Mouse (Mus musculus): ENCODE results near the gene Col27a1. TPM values are rescaled to one million over a fixed set of nuclear protein-coding genes. Genes with fewer than 3 reads are reported as not detected.

The Col27a1 gene
- polyA plus RNA-seq, 1 experiment from 2014 or later: 2.1 TPM

DNA sequence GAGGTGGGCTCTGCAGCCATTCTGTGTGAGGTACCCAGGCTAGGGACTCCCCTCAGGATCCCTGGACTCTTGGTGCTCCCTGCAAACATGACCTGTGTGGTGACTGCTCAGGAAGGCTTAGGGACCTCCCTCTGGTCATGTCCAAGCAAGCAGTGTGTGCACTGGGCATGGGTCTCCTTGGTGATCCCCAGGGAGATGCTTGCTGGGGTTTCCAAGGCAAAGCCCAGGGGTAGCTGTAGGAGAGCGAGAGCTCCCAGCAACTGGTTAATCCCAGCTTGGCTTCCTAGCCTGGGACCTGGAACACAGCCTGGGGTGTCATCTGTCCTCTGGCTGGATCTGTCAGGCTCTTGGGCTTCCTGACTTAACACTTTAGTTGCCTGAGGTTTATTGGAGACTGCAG lies 161.6 kb downstream of the Col27a1 start:
- no peak for ATAC-seq (ENCODE audit: low read depth)
- 83% methylated on average over 1 of the region's 1 CpGs for WGBS (ENCODE audit: insufficient replicate concordance)

DNA sequence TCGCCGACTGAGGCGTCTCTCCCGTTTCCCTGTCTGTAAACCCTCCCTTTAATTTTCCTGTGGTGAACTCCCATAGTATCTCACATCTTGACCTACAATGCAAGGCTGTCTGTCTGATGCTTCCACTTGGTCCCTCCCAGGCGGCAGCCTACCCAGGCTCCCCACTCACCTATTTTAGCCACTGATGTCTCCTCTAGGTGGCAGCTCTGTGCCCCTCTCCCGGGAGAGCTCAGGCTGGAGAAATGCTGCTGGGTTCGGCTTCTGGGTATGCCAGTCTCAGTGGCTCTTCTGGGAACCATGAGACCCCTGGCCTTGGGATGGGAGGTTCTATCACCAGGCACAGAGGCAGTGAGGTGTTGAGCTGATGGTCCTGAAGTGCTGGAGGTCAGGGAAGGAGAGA lies 163.7 kb downstream of the Col27a1 start:
- 63% methylated on average over 7 of the region's 7 CpGs for WGBS (ENCODE audit: insufficient replicate concordance)
- Histone ChIP-seq H3K36me3 (ENCODE audit: control insufficient read depth, insufficient read depth) (peaks cover 13% of the 10 kb centered on the region; the same call in 1 of the 2 replicates), H3K9me3 (replicated peaks; ENCODE audit: control insufficient read depth, low read length) (no peaks in the 10 kb centered on the region), H3K4me3 (ENCODE audit: low read depth, low read length) (no peak overlapping the region), H3K27ac (ENCODE audit: low read length) (no peak overlapping the region), H3K4me2 (ENCODE audit: low read depth, low read length) (no peak overlapping the region), H3K4me1 (ENCODE audit: control insufficient read depth, low read depth, low read length) (peaks cover 44% of the 10 kb centered on the region), H3K9ac (ENCODE audit: low read depth, low read length) (no peak overlapping the region), H3K27me3 (ENCODE audit: control insufficient read depth, insufficient read depth, low read depth, low read length) (no peaks in the 10 kb centered on the region)
- no peak for ATAC-seq (ENCODE audit: low read depth)

More for the DNA sequence above, 161.6 kb downstream of the Col27a1 start:
- Histone ChIP-seq H3K27me3 (ENCODE audit: control insufficient read depth, insufficient read depth, low read depth, low read length) (no peaks in the 10 kb centered on the region), H3K36me3 (ENCODE audit: control insufficient read depth, insufficient read depth) (peaks cover 9% of the 10 kb centered on the region; the same call in 1 of the 2 replicates), H3K9me3 (replicated peaks; ENCODE audit: control insufficient read depth, low read length) (no peaks in the 10 kb centered on the region), H3K4me2 (ENCODE audit: low read depth, low read length) (no peak overlapping the region), H3K9ac (ENCODE audit: low read depth, low read length) (peak overlapping the region; percentile 58), H3K4me3 (ENCODE audit: low read depth, low read length) (no peak overlapping the region), H3K4me1 (ENCODE audit: control insufficient read depth, low read depth, low read length) (peaks cover 43% of the 10 kb centered on the region), H3K27ac (ENCODE audit: low read length) (peak overlapping the region; percentile 97)

DNA sequence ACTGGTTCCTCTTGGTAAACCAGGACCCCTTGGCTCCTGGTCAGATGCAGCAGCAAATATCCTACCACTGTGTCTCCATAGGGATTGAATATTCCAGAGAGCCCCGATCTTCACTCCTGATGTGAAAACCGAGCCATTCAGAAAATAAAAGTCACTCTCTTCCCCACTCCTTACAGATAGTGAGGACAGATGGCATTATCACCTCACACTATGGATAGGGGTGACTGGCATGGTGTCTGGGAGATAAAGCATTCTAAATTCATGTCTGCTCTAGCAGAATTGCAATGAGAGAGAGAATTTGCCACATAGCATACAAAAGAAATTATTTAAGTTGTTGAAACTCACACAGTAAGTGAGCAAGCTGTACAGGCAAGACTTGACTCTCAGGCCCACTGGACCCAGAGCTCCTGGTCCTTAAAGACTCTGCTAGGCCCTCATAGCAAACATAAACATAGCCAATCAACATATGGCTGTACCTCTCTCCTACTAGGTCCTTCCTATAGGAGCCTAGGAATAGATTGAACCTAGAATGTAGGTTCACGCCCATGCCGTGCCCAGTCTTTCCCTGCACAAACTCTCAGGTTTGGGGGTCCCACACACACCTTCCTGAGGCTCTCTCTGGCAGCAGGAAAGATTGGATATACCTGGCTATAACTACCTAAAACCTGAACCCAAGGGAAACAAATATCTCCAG lies 169.0 kb downstream of the Col27a1 start:
- H3K4me1 ChIP-seq (ENCODE audit: control insufficient read depth, low read depth, low read length): peaks cover 35% of the 10 kb centered on the region
- H3K36me3 ChIP-seq (ENCODE audit: control insufficient read depth, insufficient read depth): peaks cover 13% of the 10 kb centered on the region; the same call in 1 of the 2 replicates
- H3K27ac ChIP-seq (ENCODE audit: low read length): peak overlapping the region; percentile 85
- 28% methylated on average over 4 of the region's 4 CpGs for WGBS (ENCODE audit: insufficient replicate concordance)
- ATAC-seq (ENCODE audit: low read depth): peak; percentile 82
- H3K4me3 ChIP-seq (ENCODE audit: low read depth, low read length): peak overlapping the region; percentile 8; the same call in 1 of the 2 replicates
- H3K4me2 ChIP-seq (ENCODE audit: low read depth, low read length): peak overlapping the region; percentile 48
- peak overlapping the region; percentile 52 for H3K9ac ChIP-seq (ENCODE audit: low read depth, low read length)
- no peaks in the 10 kb centered on the region for H3K27me3 ChIP-seq (ENCODE audit: control insufficient read depth, insufficient read depth, low read depth, low read length)
- H3K9me3 ChIP-seq (replicated peaks; ENCODE audit: control insufficient read depth, low read length): no peaks in the 10 kb centered on the region

DNA sequence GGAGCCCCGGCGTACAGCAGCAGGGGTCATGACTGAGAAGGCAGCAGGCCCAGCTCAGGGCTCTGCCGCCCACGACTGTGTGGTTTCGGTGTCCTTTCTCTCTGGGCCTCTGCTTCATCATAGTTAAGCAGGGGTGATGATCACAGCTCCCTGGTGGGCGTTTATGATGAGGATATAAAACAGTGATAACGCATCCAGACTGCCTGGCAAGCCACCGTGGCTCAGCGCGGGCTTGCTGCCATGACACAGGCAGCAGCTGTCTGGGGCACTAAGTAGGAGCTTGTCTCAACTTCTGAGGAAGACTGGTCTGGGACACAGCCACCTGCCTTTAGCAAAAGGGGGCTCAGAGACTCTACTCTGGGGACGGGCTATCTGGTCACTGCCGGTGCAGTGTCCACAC lies 169.7 kb downstream of the Col27a1 start:
- Histone ChIP-seq H3K36me3 (ENCODE audit: control insufficient read depth, insufficient read depth) (peaks cover 13% of the 10 kb centered on the region; the same call in 1 of the 2 replicates), H3K4me3 (ENCODE audit: low read depth, low read length) (no peak overlapping the region), H3K4me2 (ENCODE audit: low read depth, low read length) (no peak overlapping the region), H3K9ac (ENCODE audit: low read depth, low read length) (peak overlapping the region; percentile 33; the same call in 1 of the 2 replicates), H3K27me3 (ENCODE audit: control insufficient read depth, insufficient read depth, low read depth, low read length) (no peaks in the 10 kb centered on the region), H3K4me1 (ENCODE audit: control insufficient read depth, low read depth, low read length) (peaks cover 35% of the 10 kb centered on the region), H3K9me3 (replicated peaks; ENCODE audit: control insufficient read depth, low read length) (no peaks in the 10 kb centered on the region), H3K27ac (ENCODE audit: low read length) (peak overlapping the region; percentile 85)
- ATAC-seq (ENCODE audit: low read depth): peak; percentile 38
- 54% methylated on average over 12 of the region's 12 CpGs for WGBS (ENCODE audit: insufficient replicate concordance)

DNA sequence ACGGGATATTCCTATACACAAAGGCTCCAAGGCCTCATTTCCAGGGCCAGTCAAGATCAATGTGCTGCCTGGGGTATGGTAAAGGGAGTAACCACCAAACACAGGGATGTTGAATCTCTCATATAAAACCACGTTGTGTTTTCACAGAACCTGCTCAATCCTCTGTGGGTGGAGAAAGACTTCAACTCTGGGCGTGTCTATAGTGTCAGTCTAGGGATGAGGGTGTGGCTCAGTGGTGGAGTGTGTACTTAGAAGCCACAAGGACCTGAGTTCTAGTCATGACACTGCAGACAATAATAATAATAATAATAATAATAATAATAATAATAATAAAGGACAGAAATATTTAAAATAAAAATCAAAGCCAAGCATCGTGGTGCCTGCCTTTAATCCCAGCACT lies 170.5 kb downstream of the Col27a1 start:
- Histone ChIP-seq H3K27ac (ENCODE audit: low read length) (peak overlapping the region; percentile 85), H3K4me2 (ENCODE audit: low read depth, low read length) (no peak overlapping the region), H3K36me3 (ENCODE audit: control insufficient read depth, insufficient read depth) (peaks cover 8% of the 10 kb centered on the region; the same call in 1 of the 2 replicates), H3K4me3 (ENCODE audit: low read depth, low read length) (no peak overlapping the region), H3K9ac (ENCODE audit: low read depth, low read length) (peak overlapping the region; percentile 33; the same call in 1 of the 2 replicates), H3K9me3 (replicated peaks; ENCODE audit: control insufficient read depth, low read length) (no peaks in the 10 kb centered on the region), H3K4me1 (ENCODE audit: control insufficient read depth, low read depth, low read length) (peaks cover 41% of the 10 kb centered on the region), H3K27me3 (ENCODE audit: control insufficient read depth, insufficient read depth, low read depth, low read length) (no peaks in the 10 kb centered on the region)
- 70% methylated on average over 4 of the region's 4 CpGs for WGBS (ENCODE audit: insufficient replicate concordance)
- peak; percentile 47; the same call in 1 of the 2 replicates for ATAC-seq (ENCODE audit: low read depth)

MicroRNAs encoded within 50 kb of the gene (microRNA counts, 519-probe panel; counts per million panel counts)
- 2,301 counts per million, percentile 47 among the panel's probes with 10 or more counts for microRNA mmu-miR-455

Small RNA genes lying within 50 kb of the gene (microRNA-seq; reads per million reads assigned to microRNA genes)
- 1,085 reads per million, percentile 77 among the genes with 10 or more reads in this experiment for gene Mir455

Other genes with a start within 250 kb of the Col27a1 start
- 5.8 and 9.2 TPM in 2 replicates for gene Zfp618, start 248.4 kb upstream of the Col27a1 start, polyA plus RNA-seq (2015; fragmentation: Nextera tagmentation; extraction: Ambion mirVana)
- gene Ambp, start 59.2 kb upstream of the Col27a1 start, polyA plus RNA-seq (2015; fragmentation: Nextera tagmentation; extraction: Ambion mirVana): 1,608 and 1,736 TPM in 2 replicates
- 4.8 and 5.3 TPM in 2 replicates for gene Kif12, start 41.9 kb upstream of the Col27a1 start, polyA plus RNA-seq (2015; fragmentation: Nextera tagmentation; extraction: Ambion mirVana)
- 1.0 and 1.1 TPM in 2 replicates for gene Orm1, start 130.6 kb downstream of the Col27a1 start, polyA plus RNA-seq (2015; fragmentation: Nextera tagmentation; extraction: Ambion mirVana)
- not detected in 2 replicates for gene Orm3, start 142.2 kb downstream of the Col27a1 start, polyA plus RNA-seq (2015; fragmentation: Nextera tagmentation; extraction: Ambion mirVana)
- gene Orm2, start 148.4 kb downstream of the Col27a1 start, polyA plus RNA-seq (2015; fragmentation: Nextera tagmentation; extraction: Ambion mirVana): not detected in 2 replicates
- 5.1 and 6.1 TPM in 2 replicates for gene Akna, start 189.3 kb downstream of the Col27a1 start, polyA plus RNA-seq (2015; fragmentation: Nextera tagmentation; extraction: Ambion mirVana)

Data from liver, embryonic 16.5 days (tissue).